Mouse (Mus musculus) cerebellum, adult 2 months (tissue): ENCODE results near the gene Otogl. TPM values are rescaled to one million over a fixed set of nuclear protein-coding genes. Genes with fewer than 3 reads are reported as not detected.

Experiments
- DNase-seq, 2 experiments: peaks; one replicate each; pipeline ENCODE4 v3.0.0; 2021
- H3K27ac ChIP-seq: fragments of 200-500 bp; 2 replicates; pipeline ENCODE4 v1.5.1; 2012; ENCODE audit warnings: low read length, control low read depth, inconsistent platforms; ENCODE audit not compliant: insufficient read depth
- H3K27me3 ChIP-seq: fragments of 200-500 bp; 2 replicates; pipeline ENCODE4 v1.6.1; 2012; ENCODE audit warnings: inconsistent platforms, mild to moderate bottlenecking, low read length, moderate library complexity; ENCODE audit not compliant: control insufficient read depth, insufficient read depth
- H3K4me1 ChIP-seq: fragments of 200-500 bp; 2 replicates; pipeline ENCODE4 v1.6.1; 2011; ENCODE audit warnings: low read length; ENCODE audit not compliant: control insufficient read depth, insufficient read depth
- H3K4me3 ChIP-seq: fragments of 200-500 bp; replicated peaks from 2 replicates; pipeline ENCODE3; 2011; ENCODE audit warnings: mild to moderate bottlenecking, low read depth, low read length, control low read depth; ENCODE audit not compliant: insufficient read depth
- CTCF ChIP-seq: fragments of 200-500 bp; IDR thresholded peaks from 2 replicates; pipeline ENCODE4 v1.5.1; 2011; ENCODE audit warnings: low read depth, mild to moderate bottlenecking, control low read depth, low read length, moderate library complexity, borderline replicate concordance; ENCODE audit not compliant: insufficient read depth
- POLR2A ChIP-seq: fragments of 200-500 bp; IDR thresholded peaks from 2 replicates; pipeline ENCODE4 v1.6.1; 2011; ENCODE audit warnings: low read length, control low read depth, borderline replicate concordance; ENCODE audit not compliant: insufficient read depth
- WGBS: fragments of 180-500 bp; shearing (Covaris S2); methylation state at CpG from one replicate; pipeline ENCODE4 v1.1.7; 2018; 5-methylcytosine and 5-hydroxymethylcytosine counted together
- polyA plus RNA-seq: library from polyadenylated mRNA; depleted of rRNA; stranded (reverse); fragments of >200 nt; gene quantifications from 2 replicates; pipeline ENCODE4 v1.2.3, GENCODE M21; 2012; rRNA removed

Gene Otogl
- polyA plus RNA-seq: 0.03 and 0.05 TPM in 2 replicates

DNA sequence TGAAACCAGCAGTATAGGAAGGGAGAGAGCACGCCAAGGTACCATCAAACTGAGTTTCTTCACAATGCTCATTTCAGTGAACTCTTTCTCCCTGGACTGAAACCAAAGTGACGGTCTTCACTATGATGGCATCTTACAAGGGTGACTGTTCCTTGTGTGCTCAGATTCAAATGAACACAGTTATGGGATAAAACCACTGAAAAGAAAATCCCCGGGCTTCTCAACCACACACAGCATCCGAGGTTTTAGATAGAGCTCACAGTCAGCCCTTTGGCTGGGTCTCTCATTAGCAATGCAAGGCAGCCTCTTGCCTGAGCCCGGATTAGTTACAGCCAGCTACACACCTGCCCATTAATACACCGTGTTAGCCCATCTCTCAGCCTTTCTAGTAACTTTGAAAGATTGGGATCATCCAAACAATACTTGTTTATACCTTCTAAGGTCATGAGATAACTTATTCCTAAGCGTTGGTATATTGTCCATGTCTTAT lies at the start of gene Otogl:
Gene Otogl (minus strand): TSS at position 51 of the 490 bp plus-strand sequence.
- no peak within 1 kb of the TSS for H3K4me3 ChIP-seq
- no peaks in the 10 kb centered on the region for H3K27me3 ChIP-seq
- DNase-seq: no peak
- H3K27ac ChIP-seq: no peak within 1 kb of the TSS
- no peaks in the 10 kb centered on the region for H3K4me1 ChIP-seq
- no peak for TF ChIP-seq POLR2A
- TF ChIP-seq CTCF: no peak
- 48% methylated on average over 7 of the region's 7 CpGs for WGBS

DNA sequence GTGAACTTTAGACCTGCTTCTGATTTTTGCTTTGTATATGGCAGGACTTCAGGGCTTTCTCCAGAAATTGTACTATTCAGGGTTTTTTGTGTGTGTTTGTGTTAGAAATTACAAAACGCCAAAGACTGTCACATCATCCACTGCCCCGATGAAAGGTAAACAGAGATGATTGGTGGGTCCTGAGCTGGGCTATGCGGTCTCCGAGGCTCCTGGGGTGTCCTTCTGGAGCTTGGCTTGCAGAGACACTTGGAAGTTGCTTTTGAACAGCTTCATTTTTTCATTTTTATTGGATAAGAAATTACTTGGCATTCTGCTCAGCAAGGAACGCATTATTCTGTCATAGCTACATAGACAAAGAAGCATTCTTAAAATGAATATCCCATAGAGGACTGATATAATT lies 44.7 kb upstream of the Otogl start:
- Histone ChIP-seq H3K4me1 (no peaks in the 10 kb centered on the region), H3K4me3 (no peak overlapping the region), H3K27ac (no peak overlapping the region), H3K27me3 (no peaks in the 10 kb centered on the region)
- no peak for DNase-seq
- TF ChIP-seq POLR2A: no peak
- TF ChIP-seq CTCF: no peak
- WGBS: 32% methylated on average over 5 of the region's 5 CpGs

DNA sequence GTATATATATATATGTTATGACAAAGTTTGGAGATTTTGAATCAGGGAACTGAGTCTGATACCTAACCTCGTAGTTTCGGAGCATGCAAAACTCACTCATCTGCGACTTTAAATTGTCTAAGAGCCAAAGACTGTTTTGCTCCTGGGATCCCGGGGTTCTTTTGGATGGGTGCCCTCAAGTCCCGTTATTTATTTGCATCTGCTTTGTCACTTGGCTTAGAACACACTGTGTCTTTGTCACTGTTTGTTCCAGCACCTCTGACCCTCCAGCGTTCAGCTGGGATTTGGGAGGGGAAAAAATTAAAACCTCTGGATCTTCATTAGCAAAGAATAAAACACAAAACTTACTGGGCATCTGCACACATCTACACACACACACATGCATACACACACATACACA lies 42.5 kb upstream of the Otogl start:
- DNase-seq: no peak
- no peaks in the 10 kb centered on the region for H3K27me3 ChIP-seq
- 8% methylated on average over 6 of the region's 6 CpGs for WGBS
- H3K4me3 ChIP-seq: no peak overlapping the region
- no peak for TF ChIP-seq POLR2A
- no peak for TF ChIP-seq CTCF
- H3K4me1 ChIP-seq: no peaks in the 10 kb centered on the region
- no peak overlapping the region for H3K27ac ChIP-seq

DNA sequence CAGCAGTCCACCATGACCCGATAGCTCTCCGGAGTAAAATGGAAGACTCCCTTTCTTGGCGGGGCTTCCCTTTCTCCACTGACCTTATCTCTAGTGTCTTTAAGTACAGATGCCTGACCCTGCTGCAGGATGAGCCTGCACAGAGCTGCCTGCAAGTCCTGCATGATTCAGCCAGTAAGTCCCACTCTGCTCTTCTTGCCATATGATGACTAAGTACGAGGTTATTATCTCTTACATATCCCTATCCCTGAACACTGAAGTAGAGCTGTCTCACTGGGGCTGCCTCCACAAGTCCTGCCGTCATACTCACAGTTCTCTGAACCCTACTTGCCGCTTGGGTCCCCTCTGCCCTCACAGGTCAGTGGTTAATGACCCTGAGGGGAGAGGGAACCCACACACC lies 39.7 kb upstream of the Otogl start:
- no peak for TF ChIP-seq CTCF
- no peak for TF ChIP-seq POLR2A
- WGBS: 93% methylated on average over 6 of the region's 6 CpGs
- H3K27me3 ChIP-seq: no peaks in the 10 kb centered on the region
- no peak overlapping the region for H3K27ac ChIP-seq
- DNase-seq: no peak
- H3K4me1 ChIP-seq: no peaks in the 10 kb centered on the region
- no peak overlapping the region for H3K4me3 ChIP-seq

DNA sequence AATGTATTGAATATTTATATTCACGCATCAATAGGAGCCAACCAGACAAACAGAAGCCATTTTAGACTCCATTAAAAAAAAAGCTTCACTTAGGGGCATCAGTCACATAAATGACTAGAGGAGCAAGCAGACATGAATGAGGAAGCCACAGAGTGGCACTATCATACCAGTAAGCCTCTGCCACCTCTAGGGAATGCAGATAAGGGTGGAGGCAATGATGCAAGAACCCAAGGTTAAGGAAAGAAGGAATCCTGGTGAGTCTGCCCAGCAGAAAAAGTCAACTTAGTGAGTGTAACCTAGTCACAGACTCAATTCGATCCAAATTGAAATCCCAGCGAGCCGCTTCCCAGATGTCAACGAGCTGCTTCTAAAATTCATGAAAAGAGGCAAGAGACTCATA lies 38.0 kb upstream of the Otogl start:
- WGBS: 94% methylated on average over 5 of the region's 5 CpGs
- TF ChIP-seq CTCF (no peak), POLR2A (no peak)
- Histone ChIP-seq H3K4me3 (no peak overlapping the region), H3K27ac (no peak overlapping the region), H3K27me3 (no peaks in the 10 kb centered on the region), H3K4me1 (no peaks in the 10 kb centered on the region)
- DNase-seq: no peak

DNA sequence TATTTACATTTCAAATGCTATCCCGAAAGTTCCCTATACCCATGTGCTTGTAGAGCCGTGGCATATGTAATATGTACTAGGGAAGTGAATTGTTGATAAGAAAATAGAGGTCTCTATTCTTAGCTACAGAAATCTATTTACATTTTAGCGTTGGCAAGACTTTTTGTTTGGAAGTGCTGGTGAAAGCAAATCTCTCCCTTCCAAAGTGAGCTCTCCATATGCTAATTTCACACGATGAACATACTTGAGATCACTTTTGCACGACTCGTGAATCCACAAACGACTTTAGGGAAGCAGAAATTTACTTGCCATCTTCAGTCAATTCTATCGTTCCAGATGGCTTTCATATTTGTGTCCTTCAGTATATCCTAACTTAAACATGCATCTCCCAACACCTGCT lies 36.7 kb upstream of the Otogl start:
- TF ChIP-seq CTCF (no peak), POLR2A (no peak)
- Histone ChIP-seq H3K27me3 (no peaks in the 10 kb centered on the region), H3K27ac (no peak overlapping the region), H3K4me1 (no peaks in the 10 kb centered on the region), H3K4me3 (no peak overlapping the region)
- DNase-seq: no peak
- 86% methylated on average over 8 of the region's 8 CpGs for WGBS

DNA sequence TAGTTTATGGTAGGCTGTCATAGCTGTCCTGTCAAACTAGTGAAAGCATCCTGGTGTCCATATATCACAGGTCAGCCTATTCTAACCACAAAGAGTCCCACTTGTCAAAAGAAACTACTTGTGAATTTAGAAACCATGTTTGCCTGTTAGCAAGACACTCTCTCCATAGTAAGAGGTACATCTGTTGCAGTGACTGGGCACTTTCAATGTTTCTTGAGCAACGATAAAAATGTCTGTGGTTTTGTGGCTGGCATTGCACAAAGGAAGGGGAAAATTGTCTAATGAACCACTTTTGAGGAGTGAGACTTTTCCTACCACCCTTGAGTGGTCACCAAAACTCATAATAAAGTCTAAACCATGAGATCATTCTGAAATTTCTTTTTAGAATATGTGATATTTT lies 36.1 kb upstream of the Otogl start:
- WGBS: 55% methylated on average over 1 of the region's 1 CpGs
- no peaks in the 10 kb centered on the region for H3K27me3 ChIP-seq
- DNase-seq: no peak
- no peaks in the 10 kb centered on the region for H3K4me1 ChIP-seq
- no peak overlapping the region for H3K4me3 ChIP-seq
- no peak overlapping the region for H3K27ac ChIP-seq
- no peak for TF ChIP-seq POLR2A
- no peak for TF ChIP-seq CTCF

DNA sequence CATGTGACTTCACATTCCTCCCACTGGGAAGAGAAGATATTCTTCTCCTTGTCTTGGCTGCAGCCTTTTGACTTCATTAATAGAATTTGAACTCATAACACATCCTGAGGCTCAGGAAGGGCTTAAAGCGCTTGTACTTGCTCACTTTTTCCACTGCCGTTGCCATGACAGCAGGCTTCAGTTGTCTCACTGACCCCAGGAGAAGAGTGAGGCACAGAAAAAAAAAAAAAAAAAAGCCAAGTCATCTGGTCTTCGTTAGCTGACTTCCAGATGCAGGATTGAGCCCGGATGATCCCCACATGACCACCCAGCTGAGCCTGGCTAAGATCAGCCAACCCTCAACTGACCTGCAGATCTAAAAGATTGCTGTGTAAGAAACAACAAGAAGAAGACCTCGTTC lies 34.4 kb upstream of the Otogl start:
- Histone ChIP-seq H3K4me1 (no peaks in the 10 kb centered on the region), H3K4me3 (no peak overlapping the region), H3K27me3 (no peaks in the 10 kb centered on the region), H3K27ac (no peak overlapping the region)
- 45% methylated on average over 5 of the region's 5 CpGs for WGBS
- DNase-seq: no peak
- no peak for TF ChIP-seq POLR2A
- TF ChIP-seq CTCF: no peak

DNA sequence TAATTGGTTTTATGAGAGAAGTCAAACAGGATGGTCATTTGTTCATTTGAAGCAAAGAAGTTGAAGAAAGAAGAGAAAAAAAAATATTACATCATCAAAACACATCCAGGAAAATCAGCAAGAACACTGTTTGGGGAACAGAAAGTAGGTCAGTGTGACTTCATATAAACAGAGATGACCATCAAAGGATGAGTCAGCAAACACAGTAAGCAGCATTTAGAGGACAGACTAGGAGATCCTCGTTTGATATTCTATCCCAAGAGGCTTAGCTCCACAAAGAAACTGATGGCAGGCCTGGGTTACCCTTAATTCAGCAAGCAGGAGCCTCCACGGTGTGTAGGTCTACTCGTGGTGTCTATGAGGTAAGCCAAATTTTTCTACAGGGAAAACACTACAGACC lies 31.9 kb upstream of the Otogl start:
- no peak overlapping the region for H3K4me3 ChIP-seq
- TF ChIP-seq POLR2A: no peak
- no peak for TF ChIP-seq CTCF
- no peaks in the 10 kb centered on the region for H3K27me3 ChIP-seq
- no peak for DNase-seq
- H3K4me1 ChIP-seq: no peaks in the 10 kb centered on the region
- H3K27ac ChIP-seq: no peak overlapping the region
- WGBS: 62% methylated on average over 3 of the region's 3 CpGs
